Mouse (Mus musculus) ES-E14 (cell line): ENCODE data around the gene Arhgef6.

Experiments
- CHD2 ChIP-seq: IDR thresholded peaks from 2 replicates; pipeline ENCODE4 v1.6.1; 2014; ENCODE audit warnings: mild to moderate bottlenecking, low read depth, low read length, inconsistent platforms
- HCFC1 ChIP-seq: IDR thresholded peaks from 2 replicates; pipeline ENCODE4 v1.6.1; 2012; ENCODE audit warnings: low read length, inconsistent platforms, borderline replicate concordance; ENCODE audit not compliant: insufficient read depth
- ZC3H11A ChIP-seq: IDR thresholded peaks from 2 replicates; pipeline ENCODE4 v1.6.1; 2012; ENCODE audit warnings: low read depth, mild to moderate bottlenecking, inconsistent platforms, low read length, borderline replicate concordance

- TF ChIP-seq ZC3H11A (no peak), CHD2 (no peak), HCFC1 (no peak)
Measured at GRCm38 (mm10) chrX:57233596-57233995, 104.9 kb downstream of the Arhgef6 start.
